Mouse (Mus musculus) stomach, embryonic 16.5 days (tissue): Measurements from ENCODE around the gene Map4k4. TPM values are rescaled to one million over a fixed set of nuclear protein-coding genes. Genes with fewer than 3 reads are reported as not detected.

Experiments
- ATAC-seq: fragments of 200-750 bp; cut with Nextera tagmentation; 2 replicates; pipeline ENCODE4 v1.8.0; 2017; ENCODE audit warnings: moderate number of reproducible peaks, moderate TSS enrichment; ENCODE audit not compliant: insufficient read depth, low FRiP score
- H3K27ac ChIP-seq: fragments of 300-500 bp; sonication (generic); 2 replicates; pipeline ENCODE4 v1.5.1; 2014; ENCODE audit warnings: low read length
- H3K27me3 ChIP-seq: fragments of 300-500 bp; sonication (generic); 2 replicates; pipeline ENCODE4 v1.6.1; 2014; ENCODE audit warnings: low read length, control low read depth, mixed read lengths; ENCODE audit not compliant: control insufficient read depth, insufficient read depth
- H3K36me3 ChIP-seq: fragments of 300-500 bp; sonication (generic); 2 replicates; pipeline ENCODE4 v1.6.1; 2014; ENCODE audit warnings: low read length; ENCODE audit not compliant: control insufficient read depth, insufficient read depth
- H3K4me1 ChIP-seq: fragments of 300-500 bp; sonication (generic); 2 replicates; pipeline ENCODE4 v1.6.1; 2014; ENCODE audit warnings: low read length, control low read depth, mixed read lengths; ENCODE audit not compliant: control insufficient read depth, insufficient read depth
- H3K4me2 ChIP-seq: fragments of 300-500 bp; sonication (generic); 2 replicates; pipeline ENCODE4 v1.6.1; 2014; ENCODE audit warnings: low read depth, low read length, mixed read lengths
- H3K4me3 ChIP-seq: fragments of 300-500 bp; sonication (generic); replicated peaks from 2 replicates; pipeline ENCODE4 v1.5.1; 2014; ENCODE audit warnings: mild to moderate bottlenecking, low read length
- H3K9ac ChIP-seq: fragments of 300-500 bp; sonication (generic); 2 replicates; pipeline ENCODE4 v1.6.1; 2014; ENCODE audit warnings: low read length
- H3K9me3 ChIP-seq: fragments of 300-500 bp; sonication (generic); replicated peaks from 2 replicates; pipeline ENCODE4 v1.6.1; 2016; ENCODE audit warnings: low read length, control low read depth; ENCODE audit not compliant: control insufficient read depth
- WGBS: fragments of 180-500 bp; shearing (Covaris S2); extraction: QIAGEN DNeasy Blood & Tissue Kit; methylation state at CpG from one replicate; pipeline ENCODE4 v1.1.7; 2014; 5-methylcytosine and 5-hydroxymethylcytosine counted together
- polyA plus RNA-seq: library from polyadenylated mRNA; unstranded; fragments of >200 nt; fragmentation: Nextera tagmentation; extraction: Ambion mirVana; gene quantifications from 2 replicates; pipeline ENCODE4 v1.2.1, GENCODE M21; 2015

Gene Map4k4
- polyA plus RNA-seq, 1 experiment from 2014 or later, result 15.3 TPM

- Histone ChIP-seq H3K27me3 (no peaks in the 10 kb centered on the region), H3K9me3 (no peaks in the 10 kb centered on the region), H3K4me1 (no peaks in the 10 kb centered on the region), H3K27ac (0 out of 2 replicates have a peak overlapping the region, but pooled peaks have one; percentile 1), H3K4me2 (no peak overlapping the region), H3K36me3 (no peaks in the 10 kb centered on the region), H3K4me3 (no peak overlapping the region), H3K9ac (no peak overlapping the region)
- ATAC-seq, result peak; percentile 31; the same call in 1 of the 2 replicates
- WGBS, result 55% methylated on average over 4 of the region's 4 CpGs
Measured at GRCm38 (mm10) chr1:40059122-40059774, 158.5 kb downstream of the Map4k4 start.

- Histone ChIP-seq H3K27me3 (no peaks in the 10 kb centered on the region), H3K9ac (no peak overlapping the region), H3K4me3 (no peak overlapping the region), H3K36me3 (no peaks in the 10 kb centered on the region), H3K9me3 (no peaks in the 10 kb centered on the region), H3K4me1 (no peaks in the 10 kb centered on the region), H3K27ac (no peak overlapping the region), H3K4me2 (no peak overlapping the region)
- ATAC-seq, result peak; percentile 67
- WGBS, result 53% methylated on average over 9 of the region's 9 CpGs
Measured at GRCm38 (mm10) chr1:40061359-40061758, 160.6 kb downstream of the Map4k4 start.

- WGBS, result 57% methylated on average over 4 of the region's 4 CpGs
- Histone ChIP-seq H3K36me3 (no peaks in the 10 kb centered on the region), H3K27ac (no peak overlapping the region), H3K27me3 (no peaks in the 10 kb centered on the region), H3K4me2 (no peak overlapping the region), H3K9me3 (no peaks in the 10 kb centered on the region), H3K4me3 (no peak overlapping the region), H3K9ac (no peak overlapping the region), H3K4me1 (no peaks in the 10 kb centered on the region)
- ATAC-seq, result no peak
Measured at GRCm38 (mm10) chr1:40063409-40063808, 162.7 kb downstream of the Map4k4 start.

- Histone ChIP-seq H3K27ac (no peak overlapping the region), H3K27me3 (no peaks in the 10 kb centered on the region), H3K4me1 (no peaks in the 10 kb centered on the region), H3K9me3 (no peaks in the 10 kb centered on the region), H3K9ac (no peak overlapping the region), H3K4me3 (no peak overlapping the region), H3K4me2 (no peak overlapping the region), H3K36me3 (no peaks in the 10 kb centered on the region)
- no peak for ATAC-seq
- 88% methylated on average over 8 of the region's 8 CpGs for WGBS
Measured at GRCm38 (mm10) chr1:40064508-40064907, 163.8 kb downstream of the Map4k4 start.

GRCm38 (mm10) chr1:40072558-40072957 is 171.8 kb downstream of the Map4k4 start:
- no peak overlapping the region for H3K4me2 ChIP-seq
- no peaks in the 10 kb centered on the region for H3K27me3 ChIP-seq
- H3K36me3 ChIP-seq, result no peaks in the 10 kb centered on the region
- H3K27ac ChIP-seq, result no peak overlapping the region
- H3K9ac ChIP-seq, result no peak overlapping the region
- no peak for ATAC-seq
- no peak overlapping the region for H3K4me3 ChIP-seq
- H3K9me3 ChIP-seq, result no peaks in the 10 kb centered on the region
- WGBS, result 82% methylated on average over 4 of the region's 4 CpGs
- H3K4me1 ChIP-seq, result no peaks in the 10 kb centered on the region

- Histone ChIP-seq H3K4me2 (no peak within 1 kb of the TSS), H3K4me3 (no peak within 1 kb of the TSS), H3K27ac (no peak within 1 kb of the TSS), H3K27me3 (no peaks in the 10 kb centered on the region), H3K9ac (no peak within 1 kb of the TSS), H3K4me1 (no peaks in the 10 kb centered on the region), H3K9me3 (no peaks in the 10 kb centered on the region), H3K36me3 (no peaks in the 10 kb centered on the region)
- 85% methylated on average over 5 of the region's 5 CpGs for WGBS
- ATAC-seq, result no peak
Measured at GRCm38 (mm10) chr1:40073779-40074178, 173.1 kb downstream of the Map4k4 start, which contains the start of gene Il1r2. Gene Il1r2 (plus strand): TSS chr1:40074079.

Other genes with a start within 250 kb of the Map4k4 start
- gene Creg2, start 249.4 kb upstream of the Map4k4 start, polyA plus RNA-seq, result 0.29 and 0.34 TPM in 2 replicates
- 0.19 and 0.26 TPM in 2 replicates for gene Rfx8, start 179.9 kb upstream of the Map4k4 start, polyA plus RNA-seq
- gene Gm3646, start 95.6 kb upstream of the Map4k4 start, polyA plus RNA-seq, result not detected in 2 replicates
- 14.1 and 28.0 TPM in 2 replicates for gene Il1r2, start 173.2 kb downstream of the Map4k4 start, polyA plus RNA-seq